Mouse (Mus musculus): ENCODE results near the gene Arid3a.
A peak's percentile ranks its signal among the peaks of the same experiment; 100 is the strongest.

DNA sequence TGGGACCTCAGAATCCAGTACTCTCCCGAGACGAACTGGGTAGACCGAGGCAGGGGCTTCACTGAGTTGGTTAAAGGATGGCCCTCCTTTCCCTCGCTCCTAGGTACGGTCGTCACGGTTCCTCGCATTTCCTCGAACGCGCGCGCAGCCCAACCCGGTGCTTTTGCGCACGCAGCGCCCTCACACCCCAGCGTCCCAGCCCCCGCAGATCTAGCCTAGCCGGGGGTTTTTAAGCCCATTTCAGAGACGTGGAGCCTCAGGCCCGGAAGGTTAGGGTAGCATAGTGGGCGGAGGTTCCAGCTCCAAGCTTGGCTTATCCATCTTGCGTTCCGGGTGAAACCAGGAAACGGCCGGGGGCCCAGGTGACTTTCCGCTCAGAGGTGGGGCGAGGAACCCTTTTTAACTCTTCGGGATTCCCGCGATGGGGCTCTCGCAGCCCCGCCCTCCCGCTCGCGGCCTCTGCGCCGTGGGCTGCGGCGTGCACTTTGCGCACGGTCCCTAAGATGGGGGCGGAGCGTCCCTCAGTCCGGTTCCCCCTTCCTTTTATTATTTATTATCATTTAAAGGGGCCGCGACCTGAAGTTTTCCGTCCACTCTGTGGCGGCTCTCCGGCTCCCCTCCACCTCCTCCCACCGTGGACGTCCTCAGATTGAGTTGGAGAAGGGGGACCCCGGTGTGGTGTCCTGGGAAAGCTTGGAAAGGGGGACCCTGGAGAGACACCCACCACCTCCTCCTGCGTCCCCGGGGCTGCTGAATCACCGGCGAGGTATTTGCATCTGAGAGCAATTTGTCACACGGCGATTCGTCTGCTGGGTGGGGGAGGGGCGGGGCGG is at the start of gene Arid3a:
- TF ChIP-seq CTCF (IDR thresholded peaks at IDR 0.05; ENCODE audit: borderline replicate concordance, extremely low read depth, insufficient read depth, insufficient read length): no peak
- 0 out of 2 replicates have a peak, but pooled peaks have one; percentile 4 for TF ChIP-seq POLR2A (IDR thresholded peaks at IDR 0.05; ENCODE audit: borderline replicate concordance, extremely low read depth, insufficient read depth, insufficient read length, poor library complexity, severe bottlenecking)
